Mouse (Mus musculus) kidney, embryonic 15.5 days (tissue): Measurements from ENCODE around the gene Tmem245. TPM values are rescaled to one million over a fixed set of nuclear protein-coding genes. Genes with fewer than 3 reads are reported as not detected.
A peak's percentile ranks its signal among the peaks of the same experiment; 100 is the strongest.
"Not testable (repeated sequence)": the region's sequence is repeated elsewhere in the genome, so short reads cannot be mapped to it uniquely, and the experiment has no call there.

Experiments used
- ATAC-seq: fragments of 200-750 bp; cut with Nextera tagmentation; replicated peaks from 2 replicates; pipeline ENCODE4 v1.8.0; 2017; ENCODE audit warnings: moderate TSS enrichment; ENCODE audit not compliant: low FRiP score
- H3K27ac ChIP-seq: fragments of 300-500 bp; sonication (generic); 2 replicates; pipeline ENCODE4 v1.5.1; 2015; ENCODE audit warnings: mild to moderate bottlenecking, inconsistent platforms
- H3K27me3 ChIP-seq: fragments of 300-500 bp; sonication (generic); 2 replicates; pipeline ENCODE4 v1.6.1; 2015; ENCODE audit warnings: inconsistent platforms
- H3K36me3 ChIP-seq: fragments of 300-500 bp; sonication (generic); 2 replicates; pipeline ENCODE4 v1.6.1; 2015; ENCODE audit warnings: inconsistent platforms
- H3K4me1 ChIP-seq: fragments of 300-500 bp; sonication (generic); 2 replicates; pipeline ENCODE4 v1.6.1; 2015; ENCODE audit warnings: inconsistent platforms
- H3K4me2 ChIP-seq: fragments of 300-500 bp; sonication (generic); 2 replicates; pipeline ENCODE4 v1.6.1; 2015; ENCODE audit warnings: moderate library complexity, mild to moderate bottlenecking, inconsistent platforms
- H3K4me3 ChIP-seq: fragments of 300-500 bp; sonication (generic); replicated peaks from 2 replicates; pipeline ENCODE4 v1.5.1; 2015; ENCODE audit warnings: mild to moderate bottlenecking, inconsistent platforms
- H3K9ac ChIP-seq: fragments of 300-500 bp; sonication (generic); 2 replicates; pipeline ENCODE4 v1.6.1; 2015; ENCODE audit warnings: mild to moderate bottlenecking, inconsistent platforms
- H3K9me3 ChIP-seq: fragments of 300-500 bp; sonication (generic); replicated peaks from 2 replicates; pipeline ENCODE4 v1.6.1; 2016; ENCODE audit warnings: inconsistent platforms
- WGBS: fragments of 180-500 bp; shearing (Covaris S2); methylation state at CpG from one replicate; pipeline ENCODE4 v1.1.7; 2015; ENCODE audit warnings: mixed read lengths; 5-methylcytosine and 5-hydroxymethylcytosine counted together
- polyA plus RNA-seq: library from polyadenylated mRNA; unstranded; fragments of >200 nt; fragmentation: Nextera tagmentation; extraction: Ambion mirVana; gene quantifications from 2 replicates; pipeline ENCODE4 v1.2.1, GENCODE M21; 2015

Tmem245 gene
- polyA plus RNA-seq, 1 experiment from 2014 or later, result 10.5 TPM

DNA sequence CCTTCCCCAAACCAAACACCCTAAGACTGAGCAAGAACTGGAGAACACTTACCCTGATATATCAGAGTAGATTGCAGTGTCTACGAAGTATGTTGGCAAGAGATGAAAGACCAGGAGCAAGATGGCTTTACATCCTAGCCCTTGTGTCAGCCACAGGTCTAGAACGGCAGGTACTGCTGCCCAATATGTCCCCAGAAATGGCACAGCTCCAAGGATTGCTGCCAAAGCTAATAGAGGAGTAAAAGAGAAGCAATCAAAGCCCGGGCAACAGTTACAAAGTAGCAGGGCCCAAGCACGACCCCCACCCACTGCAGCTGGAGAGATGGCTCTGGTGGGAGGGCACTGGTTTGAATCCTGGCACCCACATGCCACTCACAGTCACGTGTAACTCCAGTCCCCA lies 58.8 kb downstream of the Tmem245 start:
- H3K27ac ChIP-seq, result no peak overlapping the region
- 81% methylated on average over 5 of the region's 5 CpGs for WGBS
- no peaks in the 10 kb centered on the region for H3K4me1 ChIP-seq
- no peaks in the 10 kb centered on the region for H3K27me3 ChIP-seq
- H3K4me3 ChIP-seq, result no peak overlapping the region
- no peak for ATAC-seq
- no peaks in the 10 kb centered on the region for H3K9me3 ChIP-seq
- H3K9ac ChIP-seq, result no peak overlapping the region
- H3K4me2 ChIP-seq, result no peak overlapping the region
- peaks cover 75% of the 10 kb centered on the region for H3K36me3 ChIP-seq

DNA sequence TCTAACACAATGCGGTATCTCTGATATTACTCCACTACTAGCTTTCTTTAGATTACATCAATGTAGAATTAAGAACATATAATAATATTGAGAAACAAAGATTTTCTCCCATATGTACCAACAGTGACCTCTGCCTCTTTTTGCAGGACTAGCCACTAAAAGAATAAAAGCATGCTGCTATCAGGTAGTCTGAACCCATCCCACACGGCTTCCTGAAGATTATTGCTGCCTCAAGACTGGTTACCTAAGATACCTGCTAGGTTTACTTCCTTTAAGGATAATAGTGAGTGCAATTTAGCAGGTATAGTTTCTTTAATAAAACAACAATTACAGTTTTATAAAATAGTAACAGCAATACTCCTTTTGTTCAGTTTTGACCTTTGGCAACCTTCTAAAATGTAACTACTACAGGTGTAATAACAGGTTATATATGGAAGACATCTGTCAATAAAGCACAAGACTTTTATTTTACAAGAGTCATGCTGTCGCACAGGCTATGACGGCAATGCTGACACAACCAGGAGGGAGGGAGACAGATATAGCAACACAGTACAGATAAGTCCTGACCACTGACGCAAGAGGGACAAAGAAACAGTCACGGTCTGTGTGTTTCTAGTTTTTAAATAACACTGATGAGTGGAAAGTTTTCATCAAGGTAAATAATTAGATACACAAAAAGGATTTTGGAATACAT lies 60.8 kb downstream of the Tmem245 start:
- H3K36me3 ChIP-seq, result peaks cover 88% of the 10 kb centered on the region

DNA sequence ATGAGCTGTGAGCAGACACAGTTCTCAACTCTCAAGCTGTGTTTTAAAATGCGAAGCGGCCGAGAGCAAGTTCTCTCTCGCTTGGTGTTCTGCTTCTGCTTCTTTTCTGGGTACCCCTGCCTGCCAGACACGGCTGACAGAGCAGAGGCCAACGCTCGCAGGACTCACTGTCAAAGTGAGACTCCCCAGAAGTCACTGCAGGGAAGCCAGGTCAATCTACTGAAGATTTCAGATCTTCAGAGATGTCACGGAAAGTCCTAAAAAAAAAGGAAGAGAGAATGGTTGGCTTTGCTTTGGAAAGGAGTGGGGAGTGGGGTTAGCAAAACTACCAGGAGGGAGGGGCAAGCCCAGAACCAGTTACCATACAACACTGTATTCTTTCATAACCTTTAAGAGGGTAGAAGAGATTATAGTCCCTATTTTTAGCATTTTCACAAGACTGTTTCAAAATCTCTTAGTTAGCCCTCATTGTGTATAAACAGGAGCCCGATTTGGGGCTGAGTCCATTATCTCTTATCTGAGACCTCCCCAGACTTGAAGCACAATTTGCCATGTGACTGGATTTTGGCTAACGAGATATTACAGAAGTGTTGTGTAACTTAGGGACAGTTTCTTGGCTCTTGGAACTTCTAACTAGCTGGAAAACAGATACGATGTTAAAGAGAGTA lies 67.1 kb downstream of the Tmem245 start:
- Histone ChIP-seq H3K9ac (no peak overlapping the region), H3K9me3 (no peaks in the 10 kb centered on the region), H3K4me3 (no peak overlapping the region), H3K36me3 (peaks cover 73% of the 10 kb centered on the region), H3K27ac (no peak overlapping the region), H3K4me2 (no peak overlapping the region), H3K4me1 (no peaks in the 10 kb centered on the region), H3K27me3 (no peaks in the 10 kb centered on the region)
- WGBS, result 79% methylated on average over 11 of the region's 11 CpGs
- ATAC-seq, result no peak

More for the DNA sequence above, 60.8 kb downstream of the Tmem245 start:
- ATAC-seq, result no peak
- Histone ChIP-seq H3K27ac (no peak overlapping the region), H3K4me3 (no peak overlapping the region), H3K9me3 (no peaks in the 10 kb centered on the region), H3K4me1 (no peaks in the 10 kb centered on the region), H3K4me2 (no peak overlapping the region), H3K9ac (no peak overlapping the region), H3K27me3 (no peaks in the 10 kb centered on the region)
- WGBS, result 92% methylated on average over 6 of the region's 6 CpGs

DNA sequence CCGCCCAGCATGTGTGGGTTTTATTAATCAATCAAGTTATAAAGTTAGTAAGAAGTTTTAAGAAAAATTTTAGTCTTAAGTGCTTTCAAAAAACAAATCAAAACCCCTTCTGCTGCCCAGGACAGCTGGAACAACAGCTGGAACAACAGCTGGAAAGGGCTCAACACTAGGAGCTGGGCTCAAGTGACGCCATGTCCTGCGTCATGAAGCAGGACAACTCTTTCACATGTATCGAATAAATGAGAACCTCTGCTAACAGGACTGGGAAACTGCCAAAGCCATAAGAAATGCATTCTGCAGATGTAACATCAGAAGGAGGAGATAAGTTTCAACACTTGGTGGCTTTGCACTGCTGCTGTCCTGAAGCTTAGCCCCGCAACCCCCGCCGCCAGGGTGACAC lies 68.3 kb downstream of the Tmem245 start:
- H3K9me3 ChIP-seq, result no peaks in the 10 kb centered on the region
- no peak for ATAC-seq
- WGBS, result 91% methylated on average over 7 of the region's 7 CpGs
- H3K4me1 ChIP-seq, result no peaks in the 10 kb centered on the region
- H3K4me3 ChIP-seq, result no peak overlapping the region
- no peak overlapping the region for H3K27ac ChIP-seq
- H3K36me3 ChIP-seq, result peaks cover 71% of the 10 kb centered on the region
- H3K4me2 ChIP-seq, result no peak overlapping the region
- no peaks in the 10 kb centered on the region for H3K27me3 ChIP-seq
- H3K9ac ChIP-seq, result no peak overlapping the region

DNA sequence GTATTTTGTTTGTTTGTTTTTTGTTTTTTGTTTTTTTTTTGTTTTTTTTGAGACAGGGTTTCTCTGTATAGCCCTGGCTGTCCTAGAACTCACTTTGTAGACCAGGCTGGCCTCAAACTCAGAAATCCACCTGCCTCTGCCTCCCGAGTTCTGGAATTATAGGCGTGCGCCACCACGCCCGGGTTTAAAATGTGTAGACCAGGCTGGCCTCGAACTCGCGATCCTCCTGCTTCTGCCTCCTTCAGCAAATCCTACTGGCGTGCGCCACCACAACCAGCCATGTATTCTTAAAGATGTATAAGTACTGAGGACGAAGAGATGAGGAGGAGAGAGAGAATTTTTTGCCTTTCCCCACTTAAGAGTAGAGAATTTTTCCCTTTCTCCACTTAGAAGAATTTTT lies 76.7 kb downstream of the Tmem245 start:
- H3K27me3 ChIP-seq, H3K4me2 ChIP-seq, H3K4me3 ChIP-seq, ATAC-seq, H3K27ac ChIP-seq, H3K9ac ChIP-seq, H3K9me3 ChIP-seq: not testable (repeated sequence)
- H3K36me3 ChIP-seq, result peaks cover 34% of the 10 kb centered on the region
- peaks cover 23% of the 10 kb centered on the region for H3K4me1 ChIP-seq
- 92% methylated on average over 11 of the region's 11 CpGs for WGBS

DNA sequence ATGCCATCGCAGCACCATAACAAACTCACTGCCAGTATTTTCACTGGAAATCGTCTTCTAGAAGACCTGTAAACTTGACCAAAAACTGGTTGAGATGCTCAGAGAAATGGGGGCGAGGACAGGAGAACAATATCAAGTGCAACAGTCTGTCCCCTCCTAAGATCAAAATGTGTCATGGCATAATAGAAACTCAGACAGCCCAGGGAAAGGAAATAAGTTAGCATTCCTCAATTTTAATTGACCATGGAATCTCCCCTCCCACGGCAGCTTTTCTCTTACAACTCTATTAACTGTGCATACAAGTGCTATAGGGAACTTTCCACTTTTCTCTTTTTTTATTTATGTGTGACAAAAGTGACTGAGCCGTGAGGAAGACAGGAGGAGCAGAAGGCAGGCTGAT lies 79.5 kb downstream of the Tmem245 start:
- WGBS, result 46% methylated on average over 5 of the region's 5 CpGs

DNA sequence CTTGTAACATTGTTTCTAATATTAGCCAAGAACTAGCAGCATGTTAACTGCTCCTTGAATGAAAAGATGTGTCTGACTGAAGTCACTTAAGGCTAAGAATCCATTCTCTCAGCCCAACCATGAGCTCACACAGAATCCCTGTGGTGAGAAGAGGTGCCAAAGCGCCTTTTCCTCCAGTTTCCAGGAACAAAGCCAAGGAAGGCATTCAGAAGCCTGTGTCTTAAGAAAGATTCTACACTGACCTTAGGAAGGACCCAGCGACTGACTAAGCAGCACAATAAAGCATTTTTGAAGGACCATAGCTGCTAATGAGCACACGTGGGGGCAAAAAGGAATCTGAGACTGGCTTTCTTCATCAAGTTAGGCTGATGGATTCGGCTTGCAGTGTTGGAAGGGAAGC lies 81.3 kb downstream of the Tmem245 start:
- peaks cover 44% of the 10 kb centered on the region for H3K4me1 ChIP-seq
- H3K4me3 ChIP-seq, result no peak overlapping the region
- H3K27ac ChIP-seq, result no peak overlapping the region
- WGBS, result 54% methylated on average over 4 of the region's 4 CpGs
- H3K9ac ChIP-seq, result no peak overlapping the region
- peaks cover 5% of the 10 kb centered on the region for H3K36me3 ChIP-seq
- H3K9me3 ChIP-seq, result no peaks in the 10 kb centered on the region
- H3K4me2 ChIP-seq, result no peak overlapping the region
- no peak for ATAC-seq
- no peaks in the 10 kb centered on the region for H3K27me3 ChIP-seq

More for the DNA sequence above, 79.5 kb downstream of the Tmem245 start:
- no peaks in the 10 kb centered on the region for H3K27me3 ChIP-seq
- peaks cover 44% of the 10 kb centered on the region for H3K4me1 ChIP-seq
- H3K27ac ChIP-seq, result peak overlapping the region; percentile 87
- H3K9ac ChIP-seq, result no peak overlapping the region
- no peak overlapping the region for H3K4me3 ChIP-seq
- H3K4me2 ChIP-seq, result peak overlapping the region; percentile 28; the same call in 1 of the 2 replicates
- H3K36me3 ChIP-seq, result peaks cover 16% of the 10 kb centered on the region
- no peaks in the 10 kb centered on the region for H3K9me3 ChIP-seq
- no peak for ATAC-seq

DNA sequence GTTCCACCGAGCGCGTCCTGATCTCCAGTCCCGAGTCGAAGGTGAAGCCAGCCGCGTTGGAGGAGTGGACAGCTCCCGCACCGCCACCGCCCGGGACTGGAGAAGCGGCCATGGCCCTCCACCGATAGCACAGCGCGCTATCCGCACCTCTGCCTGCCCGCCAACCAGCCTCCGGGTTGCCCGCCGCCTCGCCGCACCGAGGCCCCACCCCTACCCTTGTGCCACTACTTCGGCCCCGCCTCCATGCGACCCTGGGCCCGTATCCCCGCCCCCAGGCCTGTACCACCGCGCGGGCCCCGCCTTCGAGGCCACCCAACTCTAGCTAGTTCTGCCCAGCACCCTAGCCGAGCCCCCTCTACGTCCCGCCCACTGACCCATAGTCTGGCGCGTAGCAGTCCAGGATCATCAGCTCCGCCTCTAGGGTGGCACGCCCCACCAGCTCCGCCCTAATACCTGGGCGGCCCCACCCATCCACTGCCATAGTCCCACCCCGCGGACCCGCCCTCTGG lies 82.2 kb downstream of the Tmem245 start, which contains the start of gene Ctnnal1:
Gene Ctnnal1, minus strand, starts transcription at position 186 of the 509 bp plus-strand sequence.
- Histone ChIP-seq H3K4me2 (peak within 1 kb of the TSS; percentile 93), H3K9ac (peak within 1 kb of the TSS; percentile 75), H3K9me3 (no peaks in the 10 kb centered on the region), H3K27me3 (no peaks in the 10 kb centered on the region), H3K27ac (peak within 1 kb of the TSS; percentile 93), H3K36me3 (no peaks in the 10 kb centered on the region), H3K4me3 (peak within 1 kb of the TSS; percentile 87), H3K4me1 (peaks cover 44% of the 10 kb centered on the region)
- ATAC-seq, result peak; percentile 97
- WGBS, result under 1% methylated on average over 43 of the region's 45 CpGs

DNA sequence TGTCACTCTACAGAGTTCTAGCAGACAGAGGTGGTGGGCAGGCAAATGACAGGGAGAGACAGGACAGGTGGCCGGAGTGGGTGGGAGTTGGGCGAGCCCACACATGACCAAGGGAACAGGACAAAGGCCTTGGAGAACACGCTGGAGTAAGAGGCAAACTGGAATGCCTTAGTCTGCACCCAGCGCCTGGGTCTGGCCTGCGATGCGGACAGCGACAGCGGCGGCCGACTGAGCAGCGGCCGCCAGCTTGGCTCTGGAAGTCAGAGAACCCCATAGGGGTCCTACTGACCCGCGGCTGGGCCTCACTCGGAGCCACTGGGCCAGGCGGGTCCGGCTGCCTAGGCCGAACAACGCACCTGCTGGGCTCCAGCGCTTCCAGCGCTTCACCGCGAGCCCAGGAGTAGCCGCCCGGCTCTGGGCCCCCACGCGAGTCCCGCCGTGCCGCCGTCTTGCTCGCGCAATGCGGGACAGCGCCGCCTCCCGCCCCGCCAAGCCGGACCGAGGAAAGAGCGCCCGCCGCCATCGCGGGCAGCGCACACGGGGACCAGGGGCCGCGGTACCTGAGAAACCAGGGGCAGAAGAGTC lies 82.7 kb downstream of the Tmem245 start:
- Histone ChIP-seq H3K36me3 (no peaks in the 10 kb centered on the region), H3K4me2 (peak overlapping the region; percentile 93), H3K9me3 (no peaks in the 10 kb centered on the region), H3K4me3 (peak overlapping the region; percentile 87), H3K9ac (peak overlapping the region; percentile 75), H3K4me1 (peaks cover 44% of the 10 kb centered on the region), H3K27me3 (no peaks in the 10 kb centered on the region), H3K27ac (peak overlapping the region; percentile 93)
- WGBS, result under 1% methylated on average over 49 of the region's 49 CpGs
- ATAC-seq, result peak; percentile 68

DNA sequence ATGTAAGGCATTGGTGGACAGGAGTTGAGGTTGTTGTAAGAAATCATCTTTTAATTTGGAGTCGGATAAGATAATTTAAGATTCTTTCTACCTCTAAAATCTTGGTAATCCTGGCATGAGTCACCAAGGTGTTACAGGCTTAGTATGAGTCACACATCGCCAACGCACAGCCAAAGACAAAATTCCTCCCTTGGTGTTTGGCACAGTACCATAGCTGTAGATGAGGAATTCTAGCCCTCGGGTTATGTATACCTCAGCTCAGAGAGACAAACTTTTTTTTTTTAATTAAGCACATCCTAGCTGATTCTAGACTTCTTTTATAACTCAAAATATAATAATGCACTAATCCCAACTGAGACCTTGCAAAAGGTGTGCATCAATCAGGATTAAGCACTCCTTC lies 83.2 kb downstream of the Tmem245 start:
- Histone ChIP-seq H3K4me3 (peak overlapping the region; percentile 87), H3K36me3 (no peaks in the 10 kb centered on the region), H3K4me1 (peaks cover 41% of the 10 kb centered on the region), H3K4me2 (peak overlapping the region; percentile 93), H3K9me3 (no peaks in the 10 kb centered on the region), H3K27ac (peak overlapping the region; percentile 93; the same call in 1 of the 2 replicates), H3K9ac (peak overlapping the region; percentile 75), H3K27me3 (no peaks in the 10 kb centered on the region)
- 50% methylated on average over 4 of the region's 4 CpGs for WGBS
- no peak for ATAC-seq

DNA sequence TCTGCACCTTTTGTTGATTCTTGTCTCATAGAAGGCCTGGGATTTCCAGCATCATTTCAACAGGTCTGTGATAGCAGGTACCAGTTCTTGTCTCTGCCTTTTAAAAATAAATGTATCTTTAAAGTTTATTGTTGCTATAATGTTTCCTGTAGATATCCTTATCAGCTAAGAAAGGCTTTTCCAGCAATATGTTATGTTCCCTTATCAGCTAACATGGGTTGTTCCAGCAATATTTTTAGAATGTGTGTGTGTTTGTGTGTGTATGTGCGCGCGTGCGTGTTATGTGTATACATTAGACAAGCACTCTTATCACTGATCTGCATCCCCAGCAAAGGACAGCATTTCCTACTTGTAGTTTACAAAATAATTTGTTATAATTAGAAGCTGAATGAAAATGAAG lies 85.7 kb downstream of the Tmem245 start:
- H3K4me3 ChIP-seq, result no peak overlapping the region
- no peaks in the 10 kb centered on the region for H3K9me3 ChIP-seq
- H3K36me3 ChIP-seq, result no peaks in the 10 kb centered on the region
- H3K27ac ChIP-seq, result no peak overlapping the region
- WGBS, result 91% methylated on average over 4 of the region's 4 CpGs
- H3K9ac ChIP-seq, result no peak overlapping the region
- H3K4me2 ChIP-seq, result no peak overlapping the region
- ATAC-seq, result no peak
- no peaks in the 10 kb centered on the region for H3K27me3 ChIP-seq
- H3K4me1 ChIP-seq, result peaks cover 26% of the 10 kb centered on the region

DNA sequence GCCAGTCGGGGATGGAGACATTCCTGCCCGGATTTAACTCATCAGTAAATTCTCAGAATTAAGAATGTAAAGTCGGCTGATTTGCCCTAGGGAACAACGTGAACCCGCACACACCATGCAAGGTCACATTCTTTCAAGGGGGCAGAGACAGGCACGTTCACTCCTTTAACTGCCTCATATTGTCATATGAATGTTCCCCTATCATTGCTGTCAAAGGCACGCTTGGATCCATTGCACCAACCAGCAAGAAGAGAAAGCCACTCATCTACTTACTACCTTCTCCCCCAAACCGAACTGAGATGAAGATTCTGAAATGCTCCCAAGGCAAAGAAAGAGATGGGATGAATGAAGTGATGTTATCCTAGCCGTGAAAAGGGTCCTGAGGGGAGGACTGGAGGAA lies 88.5 kb downstream of the Tmem245 start:
- H3K27me3 ChIP-seq, result no peaks in the 10 kb centered on the region
- H3K4me1 ChIP-seq, result peaks cover 11% of the 10 kb centered on the region
- no peaks in the 10 kb centered on the region for H3K9me3 ChIP-seq
- H3K36me3 ChIP-seq, result no peaks in the 10 kb centered on the region
- H3K4me2 ChIP-seq, result no peak overlapping the region
- H3K9ac ChIP-seq, result no peak overlapping the region
- H3K4me3 ChIP-seq, result no peak overlapping the region
- 73% methylated on average over 9 of the region's 9 CpGs for WGBS
- no peak overlapping the region for H3K27ac ChIP-seq
- no peak for ATAC-seq
